Mouse (Mus musculus): Measurements from ENCODE around the gene Depdc1b.

Gene Depdc1b

GRCm38 (mm10) chr13:108315702-108316486 lies at the start of gene Depdc1b:
Gene Depdc1b, plus strand, starts transcription at chr13:108316332.
- in situ Hi-C loops (cut with MboI; ENCODE audit: low sequenced_read_pairs), result loop anchor here (10.0 kb wide), 1 partner anchor 121 kb away; no protein-coding TSS in a partner anchor

GRCm38 (mm10) chr13:108267841-108268634 lies 48.1 kb upstream of the Depdc1b start:
- in situ Hi-C loops (cut with MboI; ENCODE audit: low sequenced_read_pairs), result no loop called here

GRCm38 (mm10) chr13:108271458-108272148 lies 44.5 kb upstream of the Depdc1b start:
- in situ Hi-C loops (cut with MboI; ENCODE audit: low sequenced_read_pairs), result no loop called here

- in situ Hi-C loops (cut with MboI; ENCODE audit: low sequenced_read_pairs), result no loop called here
These were observed 43.8 kb upstream of the Depdc1b start for GRCm38 (mm10) chr13:108272332-108272731.

- in situ Hi-C loops (cut with MboI; ENCODE audit: low sequenced_read_pairs), result no loop called here
These were observed 43.1 kb upstream of the Depdc1b start for GRCm38 (mm10) chr13:108273034-108273433.

- in situ Hi-C loops (cut with MboI; ENCODE audit: low sequenced_read_pairs), result no loop called here
These were observed 42.7 kb upstream of the Depdc1b start for GRCm38 (mm10) chr13:108273456-108273855.

GRCm38 (mm10) chr13:108276561-108276960 lies 39.6 kb upstream of the Depdc1b start:
- in situ Hi-C loops (cut with MboI; ENCODE audit: low sequenced_read_pairs), result no loop called here

- in situ Hi-C loops (cut with MboI; ENCODE audit: low sequenced_read_pairs), result no loop called here
These were observed 38.8 kb upstream of the Depdc1b start for GRCm38 (mm10) chr13:108277320-108277719.

- in situ Hi-C loops (cut with MboI; ENCODE audit: low sequenced_read_pairs), result no loop called here
These were observed 37.5 kb upstream of the Depdc1b start for GRCm38 (mm10) chr13:108278592-108278991.

- in situ Hi-C loops (cut with MboI; ENCODE audit: low sequenced_read_pairs), result no loop called here
These were observed 31.8 kb upstream of the Depdc1b start for GRCm38 (mm10) chr13:108284312-108284711.

- in situ Hi-C loops (cut with MboI; ENCODE audit: low sequenced_read_pairs), result no loop called here
These were observed 28.2 kb upstream of the Depdc1b start for GRCm38 (mm10) chr13:108287953-108288352.

- in situ Hi-C loops (cut with MboI; ENCODE audit: low sequenced_read_pairs), result no loop called here
These were observed 26.7 kb upstream of the Depdc1b start for GRCm38 (mm10) chr13:108289436-108289835.

GRCm38 (mm10) chr13:108290314-108290713 lies 25.8 kb upstream of the Depdc1b start:
- in situ Hi-C loops (cut with MboI; ENCODE audit: low sequenced_read_pairs), result no loop called here

GRCm38 (mm10) chr13:108297350-108298093 lies 18.6 kb upstream of the Depdc1b start:
- in situ Hi-C loops (cut with MboI; ENCODE audit: low sequenced_read_pairs), result no loop called here

GRCm38 (mm10) chr13:108298241-108298640 lies 17.9 kb upstream of the Depdc1b start:
- in situ Hi-C loops (cut with MboI; ENCODE audit: low sequenced_read_pairs), result no loop called here

- in situ Hi-C loops (cut with MboI; ENCODE audit: low sequenced_read_pairs), result no loop called here
These were observed 15.7 kb upstream of the Depdc1b start for GRCm38 (mm10) chr13:108300346-108300950.

- in situ Hi-C loops (cut with MboI; ENCODE audit: low sequenced_read_pairs), result no loop called here
These were observed 14.7 kb upstream of the Depdc1b start for GRCm38 (mm10) chr13:108301411-108301810.

GRCm38 (mm10) chr13:108302957-108303675 lies 13.0 kb upstream of the Depdc1b start:
- in situ Hi-C loops (cut with MboI; ENCODE audit: low sequenced_read_pairs), result no loop called here

GRCm38 (mm10) chr13:108303841-108304240 lies 12.3 kb upstream of the Depdc1b start:
- in situ Hi-C loops (cut with MboI; ENCODE audit: low sequenced_read_pairs), result no loop called here

- in situ Hi-C loops (cut with MboI; ENCODE audit: low sequenced_read_pairs), result no loop called here
These were observed 11.5 kb upstream of the Depdc1b start for GRCm38 (mm10) chr13:108304680-108305079.
